Mouse (Mus musculus) intestine, embryonic 14.5 days (tissue): ENCODE data around the gene Rbm19. TPM values are rescaled to one million over a fixed set of nuclear protein-coding genes. Genes with fewer than 3 reads are reported as not detected.

ENCODE experiments used
- ATAC-seq: fragments of 200-750 bp; cut with Nextera tagmentation; replicated peaks from 2 replicates; pipeline ENCODE4 v1.8.0; 2017; ENCODE audit warnings: low read depth, moderate number of reproducible peaks, moderate TSS enrichment, moderate library complexity; ENCODE audit not compliant: low FRiP score, low TSS enrichment
- DNase-seq: peaks from one replicate; pipeline ENCODE4 v3.0.0-alpha.2; 2018; ENCODE audit warnings: low spot score
- H3K27ac ChIP-seq: fragments of 300-500 bp; sonication (generic); 2 replicates; pipeline ENCODE4 v1.5.1; 2014; ENCODE audit warnings: low read depth, mild to moderate bottlenecking, control low read depth
- H3K27me3 ChIP-seq: fragments of 300-500 bp; sonication (generic); replicated peaks from 2 replicates; pipeline ENCODE4 v1.6.1; 2014; ENCODE audit warnings: low read length, control low read depth; ENCODE audit not compliant: control insufficient read depth, insufficient read depth
- H3K36me3 ChIP-seq: fragments of 300-500 bp; sonication (generic); 2 replicates; pipeline ENCODE4 v1.6.1; 2014; ENCODE audit warnings: low read length, control low read depth; ENCODE audit not compliant: control insufficient read depth, insufficient read depth
- H3K4me1 ChIP-seq: fragments of 300-500 bp; sonication (generic); replicated peaks from 2 replicates; pipeline ENCODE4 v1.6.1; 2014; ENCODE audit warnings: low read length, control low read depth, mixed read lengths; ENCODE audit not compliant: control insufficient read depth, insufficient read depth
- H3K4me2 ChIP-seq: fragments of 300-500 bp; sonication (generic); 2 replicates; pipeline ENCODE4 v1.6.1; 2014; ENCODE audit warnings: low read length
- H3K4me3 ChIP-seq: fragments of 300-500 bp; sonication (generic); 2 replicates; pipeline ENCODE4 v1.5.1; 2014; ENCODE audit warnings: low read depth, low read length, control low read depth, mixed read lengths
- H3K9ac ChIP-seq: fragments of 300-500 bp; sonication (generic); 2 replicates; pipeline ENCODE4 v1.6.1; 2014; ENCODE audit warnings: mild to moderate bottlenecking, low read length
- H3K9me3 ChIP-seq: fragments of 300-500 bp; sonication (generic); 2 replicates; pipeline ENCODE4 v1.6.1; 2016; ENCODE audit warnings: low read length, control low read depth; ENCODE audit not compliant: control insufficient read depth
- WGBS: fragments of 180-500 bp; shearing (Covaris S2); extraction: QIAGEN DNeasy Blood & Tissue Kit; methylation state at CpG from one replicate; pipeline ENCODE4 v1.1.7; 2014; 5-methylcytosine and 5-hydroxymethylcytosine counted together
- polyA plus RNA-seq: library from polyadenylated mRNA; unstranded; fragments of >200 nt; fragmentation: Nextera tagmentation; extraction: Ambion mirVana; gene quantifications from 2 replicates; pipeline ENCODE4 v1.2.1, GENCODE M21; 2014

The Rbm19 gene
- polyA plus RNA-seq, 1 experiment from 2014 or later = 29.2 TPM

DNA sequence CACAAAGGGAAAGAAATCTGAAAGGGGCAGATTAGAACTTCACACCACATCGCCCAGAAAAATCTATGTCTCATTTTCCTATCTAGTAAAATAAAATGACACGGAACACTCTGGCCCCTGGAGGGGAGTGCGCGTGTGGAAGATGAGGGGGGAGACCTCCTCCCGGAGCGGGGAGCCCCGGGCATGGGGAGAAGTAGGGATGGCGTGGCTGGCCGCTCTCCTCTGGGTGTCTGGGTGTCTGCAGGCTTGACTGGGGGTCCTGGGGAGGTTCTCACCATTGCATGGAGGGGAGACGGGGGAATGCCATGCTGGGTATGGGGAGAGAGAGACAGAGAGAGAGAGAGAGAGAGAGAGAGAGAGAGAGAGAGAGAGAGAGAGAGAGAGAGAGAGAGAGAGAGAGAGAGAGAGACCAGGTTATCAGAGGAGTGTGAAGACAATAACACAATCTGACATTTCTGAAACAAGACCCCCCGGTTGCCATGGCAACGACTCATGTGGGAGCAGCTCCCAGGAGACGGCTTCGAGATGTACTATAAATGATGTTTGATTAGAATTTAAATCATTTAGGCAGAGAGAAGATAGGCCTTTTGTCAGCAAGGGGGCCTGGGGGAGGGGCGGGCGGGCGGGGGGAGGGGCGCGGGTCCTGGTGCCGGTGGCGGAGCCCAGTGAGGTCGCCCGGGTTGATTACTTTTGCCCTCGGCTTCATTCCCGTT, 115.3 kb downstream of the Rbm19 start:
- DNase-seq (no peak), ATAC-seq (no peak)
- Histone ChIP-seq H3K4me1 (peaks cover 3% of the 10 kb centered on the region; the same call in 1 of the 2 replicates), H3K4me3 (no peak overlapping the region), H3K9me3 (no peaks in the 10 kb centered on the region), H3K27me3 (0 out of 2 replicates have a peak, but pooled peaks cover 3% of the 10 kb centered on the region), H3K27ac (no peak overlapping the region), H3K9ac (no peak overlapping the region), H3K36me3 (no peaks in the 10 kb centered on the region), H3K4me2 (peak overlapping the region; percentile 37)
- 4% methylated on average over 25 of the region's 25 CpGs for WGBS

DNA sequence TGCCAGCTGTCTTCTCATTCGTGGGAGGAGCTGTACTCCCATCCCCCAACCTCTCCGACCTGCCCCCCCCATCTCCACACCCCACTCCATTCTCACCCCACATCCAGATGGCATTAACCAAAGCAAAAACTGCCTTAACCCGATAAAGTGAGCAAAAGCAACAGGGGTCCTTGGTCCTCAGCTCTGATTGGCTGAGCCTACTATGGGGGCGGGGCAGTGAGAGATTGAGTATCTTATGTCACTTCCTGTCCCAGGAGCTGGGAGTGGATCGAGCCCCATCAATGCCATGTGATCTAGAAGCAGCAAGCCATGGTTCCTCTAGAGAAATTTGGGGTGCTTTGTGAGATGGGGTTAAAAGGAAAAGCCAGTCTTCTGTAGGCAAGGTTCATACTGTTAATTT, 118.9 kb downstream of the Rbm19 start:
- 57% methylated on average over 5 of the region's 5 CpGs for WGBS
- Histone ChIP-seq H3K9me3 (no peaks in the 10 kb centered on the region), H3K9ac (no peak overlapping the region), H3K4me3 (no peak overlapping the region), H3K4me1 (peaks cover 3% of the 10 kb centered on the region; the same call in 1 of the 2 replicates), H3K27me3 (0 out of 2 replicates have a peak, but pooled peaks cover 3% of the 10 kb centered on the region), H3K36me3 (no peaks in the 10 kb centered on the region), H3K27ac (no peak overlapping the region), H3K4me2 (no peak overlapping the region)
- DNase-seq (no peak), ATAC-seq (no peak)

DNA sequence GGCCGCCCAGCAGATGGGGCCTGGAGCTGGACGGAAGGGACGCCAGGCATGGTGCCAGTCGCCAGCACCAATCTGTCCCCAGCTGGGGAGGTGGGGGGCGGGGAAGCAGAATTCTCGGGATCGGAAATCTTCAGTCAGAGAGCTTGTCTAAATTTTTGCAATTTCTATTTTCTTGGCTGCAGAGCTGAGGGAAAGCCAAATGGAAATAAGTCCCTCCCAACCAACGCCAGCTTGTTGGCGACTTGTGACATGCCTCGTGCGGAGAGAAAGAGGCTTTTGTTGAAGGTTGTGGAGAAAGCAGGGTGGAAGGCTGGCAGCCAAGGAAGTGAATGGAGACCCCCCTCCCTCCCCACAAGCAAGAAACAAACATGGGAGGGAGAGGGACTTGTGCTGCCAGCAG, 119.3 kb downstream of the Rbm19 start:
- Histone ChIP-seq H3K27ac (no peak overlapping the region), H3K4me3 (no peak overlapping the region), H3K9ac (no peak overlapping the region), H3K36me3 (no peaks in the 10 kb centered on the region), H3K27me3 (0 out of 2 replicates have a peak, but pooled peaks cover 3% of the 10 kb centered on the region), H3K4me1 (peaks cover 3% of the 10 kb centered on the region; the same call in 1 of the 2 replicates), H3K9me3 (no peaks in the 10 kb centered on the region), H3K4me2 (no peak overlapping the region)
- WGBS = 81% methylated on average over 11 of the region's 11 CpGs
- DNase-seq = no peak
- ATAC-seq = no peak

DNA sequence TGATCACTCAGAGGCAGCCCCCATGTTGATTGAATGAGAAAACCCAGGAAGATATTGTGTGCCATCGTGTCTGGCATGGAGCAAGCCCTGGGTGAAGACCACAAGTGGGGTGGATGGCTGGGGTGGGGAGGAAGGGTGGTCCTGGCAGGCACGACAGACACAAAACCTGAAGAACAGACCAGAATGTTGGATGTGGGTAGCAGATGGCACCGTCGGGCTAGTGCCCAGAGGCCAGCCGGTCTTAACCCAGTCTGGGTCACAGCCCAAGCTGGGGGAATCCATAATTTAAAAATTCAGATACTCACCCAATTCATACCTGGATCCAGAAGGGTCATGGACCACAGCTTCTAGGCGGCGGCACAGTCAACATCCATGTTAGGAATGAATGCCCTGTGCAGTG, 123.8 kb downstream of the Rbm19 start:
- H3K27ac ChIP-seq = no peak overlapping the region
- H3K27me3 ChIP-seq = no peaks in the 10 kb centered on the region
- DNase-seq = no peak
- H3K4me3 ChIP-seq = no peak overlapping the region
- no peaks in the 10 kb centered on the region for H3K36me3 ChIP-seq
- no peak for ATAC-seq
- no peak overlapping the region for H3K9ac ChIP-seq
- WGBS = 90% methylated on average over 7 of the region's 7 CpGs
- no peaks in the 10 kb centered on the region for H3K9me3 ChIP-seq
- H3K4me1 ChIP-seq = no peaks in the 10 kb centered on the region
- no peak overlapping the region for H3K4me2 ChIP-seq

DNA sequence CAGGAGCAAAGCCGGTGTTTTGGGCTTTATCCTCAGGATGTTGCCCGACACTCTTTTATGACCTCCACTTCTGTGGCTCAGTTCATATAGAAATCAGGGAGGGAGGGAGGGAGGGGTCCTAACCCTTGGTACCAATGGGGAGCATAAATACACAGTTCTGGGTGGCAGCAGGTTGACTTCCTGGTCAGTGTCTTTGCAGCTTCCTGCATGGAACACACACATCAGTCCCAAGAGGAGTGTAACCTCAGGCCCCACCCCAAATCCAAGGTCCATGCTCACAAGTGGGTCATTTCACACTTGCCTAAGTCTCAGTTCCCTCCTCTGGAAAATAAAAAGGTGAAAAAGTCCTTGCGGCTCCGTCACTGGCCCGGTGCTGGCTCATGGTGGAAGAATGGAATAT, 129.1 kb downstream of the Rbm19 start:
- H3K36me3 ChIP-seq = no peaks in the 10 kb centered on the region
- DNase-seq = no peak
- H3K9ac ChIP-seq = no peak overlapping the region
- no peak overlapping the region for H3K4me2 ChIP-seq
- 60% methylated on average over 5 of the region's 5 CpGs for WGBS
- H3K4me3 ChIP-seq = no peak overlapping the region
- no peaks in the 10 kb centered on the region for H3K9me3 ChIP-seq
- H3K27ac ChIP-seq = no peak overlapping the region
- no peak for ATAC-seq
- no peaks in the 10 kb centered on the region for H3K27me3 ChIP-seq
- no peaks in the 10 kb centered on the region for H3K4me1 ChIP-seq
